Mouse (Mus musculus): Measurements from ENCODE around the gene Mgat5b.
"Not testable (repeated sequence)": the region's sequence is repeated elsewhere in the genome, so short reads cannot be mapped to it uniquely, and the experiment has no call there.

Mgat5b gene

GRCm38 (mm10) chr11:116918323-116919185, at the start of gene Mgat5b:
Mgat5b (plus strand) TSS chr11:116918863.
- peak; percentile 89 for DNase-seq (ENCODE audit: low spot score)

- no peak for DNase-seq (ENCODE audit: low spot score)
Measured at GRCm38 (mm10) chr11:116869223-116869622, 49.4 kb upstream of the Mgat5b start.

- no peak for DNase-seq (ENCODE audit: low spot score)
Measured at GRCm38 (mm10) chr11:116869641-116870040, 49.0 kb upstream of the Mgat5b start.

GRCm38 (mm10) chr11:116871538-116871937, 47.1 kb upstream of the Mgat5b start:
- no peak for DNase-seq (ENCODE audit: low spot score)

- no peak for DNase-seq (ENCODE audit: low spot score)
Measured at GRCm38 (mm10) chr11:116873987-116874386, 44.7 kb upstream of the Mgat5b start.

- DNase-seq (ENCODE audit: low spot score): no peak
Measured at GRCm38 (mm10) chr11:116878454-116878853, 40.2 kb upstream of the Mgat5b start.

GRCm38 (mm10) chr11:116880839-116881238, 37.8 kb upstream of the Mgat5b start:
- DNase-seq (ENCODE audit: low spot score): no peak

- no peak for DNase-seq (ENCODE audit: low spot score)
Measured at GRCm38 (mm10) chr11:116881440-116881839, 37.2 kb upstream of the Mgat5b start.

- DNase-seq (ENCODE audit: low spot score): no peak
Measured at GRCm38 (mm10) chr11:116882446-116882845, 36.2 kb upstream of the Mgat5b start.

- DNase-seq (ENCODE audit: low spot score): no peak
Measured at GRCm38 (mm10) chr11:116884061-116884460, 34.6 kb upstream of the Mgat5b start.

- peak; percentile 94 for DNase-seq (ENCODE audit: low spot score)
Measured at GRCm38 (mm10) chr11:116885275-116886151, 33.1 kb upstream of the Mgat5b start.

GRCm38 (mm10) chr11:116887136-116887535, 31.5 kb upstream of the Mgat5b start:
- DNase-seq (ENCODE audit: low spot score): no peak

GRCm38 (mm10) chr11:116893532-116894442, 24.9 kb upstream of the Mgat5b start:
- no peak for DNase-seq (ENCODE audit: low spot score)

- no peak for DNase-seq (ENCODE audit: low spot score)
Measured at GRCm38 (mm10) chr11:116895402-116895801, 23.3 kb upstream of the Mgat5b start.

- DNase-seq (ENCODE audit: low spot score): no peak
Measured at GRCm38 (mm10) chr11:116899247-116899646, 19.4 kb upstream of the Mgat5b start.

- DNase-seq (ENCODE audit: low spot score): not testable (repeated sequence)
Measured at GRCm38 (mm10) chr11:116902588-116902987, 16.1 kb upstream of the Mgat5b start.

GRCm38 (mm10) chr11:116905741-116906456, 12.8 kb upstream of the Mgat5b start:
- DNase-seq (ENCODE audit: low spot score): no peak

GRCm38 (mm10) chr11:116913573-116913972, 5.1 kb upstream of the Mgat5b start:
- no peak for DNase-seq (ENCODE audit: low spot score)

GRCm38 (mm10) chr11:116914267-116914885, 4.3 kb upstream of the Mgat5b start:
- DNase-seq (ENCODE audit: low spot score): no peak

- DNase-seq (ENCODE audit: low spot score): no peak
Measured at GRCm38 (mm10) chr11:116915241-116915640, 3.4 kb upstream of the Mgat5b start.

- DNase-seq (ENCODE audit: low spot score): no peak
Measured at GRCm38 (mm10) chr11:116917361-116917760, 1.3 kb upstream of the Mgat5b start.
